Mouse (Mus musculus): ENCODE data around the gene Reck. TPM values are rescaled to one million over a fixed set of nuclear protein-coding genes. Genes with fewer than 3 reads are reported as not detected.

Reck gene
- 1 to 10 TPM; 4.4 to 5.7 (median 5.2) TPM for total RNA-seq (2022)

DNA sequence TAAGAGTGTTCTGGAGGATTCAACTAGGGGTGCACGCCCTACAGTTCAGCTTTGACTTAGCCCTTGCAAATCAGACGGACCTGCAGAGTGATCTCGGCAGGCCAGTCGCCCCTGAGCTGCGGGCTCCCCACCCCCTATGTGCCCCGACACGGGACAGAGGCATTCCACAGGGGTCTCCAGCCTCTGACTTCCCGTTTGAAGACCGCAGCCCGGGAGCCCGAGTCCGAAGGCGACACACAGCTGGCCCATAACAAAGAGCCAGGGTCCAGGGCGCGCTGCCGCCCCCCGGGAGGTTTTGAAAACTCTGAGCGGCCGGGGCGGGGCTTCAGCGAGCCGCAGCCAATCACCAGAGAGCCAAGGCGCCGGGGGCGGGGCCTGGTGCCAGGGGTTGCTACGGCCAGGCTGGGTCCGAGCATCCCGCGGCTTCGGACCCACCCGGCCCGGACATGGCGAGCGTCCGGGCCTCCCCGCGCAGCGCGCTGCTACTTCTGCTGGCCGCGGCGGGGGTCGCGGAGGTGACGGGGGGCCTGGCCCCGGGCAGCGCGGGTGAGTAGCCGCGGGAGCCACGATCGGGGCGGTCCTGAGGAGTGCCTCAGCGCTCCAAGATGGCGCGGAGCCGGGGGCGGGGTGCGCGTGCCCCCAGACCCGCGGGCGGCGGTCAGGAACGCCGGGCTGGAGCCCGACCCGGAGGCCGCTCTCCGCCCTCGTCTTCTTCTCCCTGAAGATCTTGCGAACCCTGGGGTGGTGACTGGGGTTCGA, at the start of gene Reck:
TSS of gene Reck (plus strand) at position 371 of the 759 bp plus-strand sequence.
- DNase-seq (ENCODE audit: low spot score) = peak; percentile 68

DNA sequence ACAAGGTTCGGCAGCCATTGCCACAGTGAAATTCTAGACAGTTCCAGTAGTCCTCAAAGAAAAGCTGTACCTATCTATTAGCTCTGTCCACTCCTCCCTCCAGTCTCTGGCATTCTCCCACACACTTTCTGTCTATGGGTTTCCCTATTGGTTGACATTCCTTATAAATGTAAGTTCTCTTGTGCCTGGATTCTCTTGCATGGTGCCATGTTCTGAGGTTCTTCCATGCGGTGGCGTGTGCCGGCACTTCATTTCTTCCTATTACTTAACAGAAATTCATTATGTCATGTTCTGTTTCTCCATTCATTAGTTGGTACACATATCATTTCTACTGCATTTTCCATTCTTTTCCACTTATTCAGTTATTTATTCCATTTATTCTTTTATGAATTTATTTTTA, 46.5 kb upstream of the Reck start:
- no peak for DNase-seq (ENCODE audit: low spot score)

DNA sequence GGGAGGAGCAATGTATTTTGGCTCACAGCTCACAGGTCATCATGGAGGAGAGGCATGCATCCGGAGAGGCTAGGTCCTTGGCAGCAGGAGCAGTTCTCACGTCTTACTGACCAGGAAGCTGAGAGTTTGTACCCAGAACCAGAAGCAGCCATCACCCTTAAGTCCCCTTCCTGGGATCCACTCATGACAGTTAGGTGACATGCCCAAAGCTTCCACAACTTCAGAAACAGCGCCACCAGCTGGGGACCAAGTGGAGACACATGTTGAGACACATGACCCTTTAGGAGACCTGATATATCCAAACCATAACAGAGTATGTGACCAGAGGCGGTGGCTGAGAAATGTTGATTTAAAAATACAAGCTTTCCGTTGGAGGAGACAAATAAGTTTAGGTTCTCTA, 43.3 kb upstream of the Reck start:
- no peak for DNase-seq (ENCODE audit: low spot score)

DNA sequence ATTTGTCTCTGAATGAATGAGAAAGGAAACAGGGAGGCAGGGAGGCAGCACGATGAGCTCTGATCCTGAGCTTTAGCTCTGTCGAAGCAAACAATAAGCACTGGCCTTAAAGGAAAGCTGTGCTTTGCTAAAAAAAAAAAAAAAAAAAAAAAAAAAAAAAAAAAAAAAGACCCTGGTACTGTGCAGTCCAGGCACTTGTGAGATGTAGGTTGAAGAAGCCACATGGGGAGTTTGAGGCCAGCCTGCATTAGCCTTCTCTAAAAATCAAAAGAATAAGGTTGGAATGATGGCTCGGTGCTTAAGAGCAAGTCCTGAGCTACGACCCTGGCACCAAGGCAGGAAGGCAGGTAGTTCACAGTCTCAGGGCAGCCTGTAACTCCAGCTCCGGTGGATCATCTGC, 41.6 kb upstream of the Reck start:
- DNase-seq (ENCODE audit: low spot score) = no peak

DNA sequence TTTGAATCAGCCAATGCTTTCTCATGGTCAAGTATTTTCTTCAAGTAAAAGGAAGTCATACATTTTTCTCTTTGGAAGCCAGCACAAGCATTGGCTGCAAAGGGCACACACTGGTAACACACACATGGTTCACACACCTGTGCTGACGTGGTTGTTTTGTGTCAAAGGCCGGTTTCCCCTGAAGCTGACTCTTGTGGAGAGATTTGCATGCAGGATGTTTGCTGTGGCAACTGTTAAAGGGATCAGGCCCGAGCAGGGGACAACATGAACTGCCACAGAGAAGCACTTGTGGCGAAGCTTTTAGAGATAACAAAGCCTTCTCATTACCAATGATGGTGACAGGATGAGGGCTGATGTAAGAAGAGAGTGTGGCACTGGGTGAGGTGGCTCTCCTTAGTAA, 40.6 kb upstream of the Reck start:
- no peak for DNase-seq (ENCODE audit: low spot score)

DNA sequence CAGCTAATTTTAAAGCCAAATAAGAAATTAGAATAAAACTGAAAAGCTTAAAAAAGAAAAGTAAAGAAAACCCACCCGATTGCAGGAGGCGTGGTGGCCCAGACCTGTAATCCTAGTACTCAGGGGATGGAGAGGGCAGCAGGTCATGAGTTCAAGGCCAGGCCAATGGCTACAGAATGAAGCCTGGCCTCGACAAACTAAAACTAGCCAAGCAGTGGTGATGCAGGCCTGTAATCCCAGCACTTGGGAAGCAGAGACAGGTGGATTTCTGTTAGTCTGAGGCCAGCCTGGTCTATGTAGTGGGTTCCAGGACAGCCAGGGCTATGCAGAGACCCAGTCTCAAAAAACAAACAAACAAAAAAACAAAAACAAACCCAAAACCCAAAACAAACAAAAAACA, 37.0 kb upstream of the Reck start:
- DNase-seq (ENCODE audit: low spot score) = no peak

DNA sequence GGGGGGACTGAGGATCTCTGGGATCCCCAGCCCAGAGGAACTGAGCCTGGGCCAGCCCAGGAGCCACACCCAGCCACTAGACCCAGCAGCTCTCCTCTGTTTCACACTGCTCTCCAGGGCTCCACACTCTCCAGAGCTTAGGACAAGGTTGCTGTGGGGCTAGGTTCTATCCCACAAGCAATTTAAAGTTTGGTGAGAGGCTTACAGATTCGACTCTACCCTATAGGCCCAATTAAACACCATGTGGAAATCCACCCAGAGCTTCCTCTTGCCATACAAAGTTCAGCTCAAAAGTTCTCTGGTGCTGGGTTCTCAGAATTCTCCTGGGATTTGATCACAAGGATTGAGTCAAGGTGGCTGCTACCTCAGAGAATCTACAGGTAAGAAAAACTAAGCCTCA, 35.2 kb upstream of the Reck start, which contains the start of gene Olfr157:
TSS of gene Olfr157 (minus strand) at position 101 of the 400 bp plus-strand sequence.
- DNase-seq (ENCODE audit: low spot score) = no peak

DNA sequence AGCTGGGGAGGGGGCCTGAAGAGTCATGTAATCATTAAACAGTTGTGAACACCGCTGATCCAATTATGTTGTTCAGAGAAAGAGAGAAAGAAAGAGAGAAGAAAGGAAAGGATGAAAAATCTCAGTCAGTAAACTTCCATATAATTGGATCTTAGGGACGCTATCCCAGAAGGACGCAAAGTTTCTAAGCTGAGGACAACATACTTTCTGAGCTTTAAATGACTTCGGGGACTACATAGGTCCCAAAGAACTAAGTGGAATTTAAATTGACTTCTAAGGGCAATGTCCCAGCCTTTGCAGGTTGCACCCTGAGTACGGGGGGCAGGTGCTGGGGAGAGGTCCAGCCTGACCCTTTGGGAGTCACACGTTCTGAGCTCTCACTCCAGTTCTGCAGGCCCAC, 24.1 kb upstream of the Reck start, which contains the start of gene Olfr155:
TSS of gene Olfr155 (plus strand) at position 301 of the 400 bp plus-strand sequence.
- DNase-seq (ENCODE audit: low spot score) = no peak

DNA sequence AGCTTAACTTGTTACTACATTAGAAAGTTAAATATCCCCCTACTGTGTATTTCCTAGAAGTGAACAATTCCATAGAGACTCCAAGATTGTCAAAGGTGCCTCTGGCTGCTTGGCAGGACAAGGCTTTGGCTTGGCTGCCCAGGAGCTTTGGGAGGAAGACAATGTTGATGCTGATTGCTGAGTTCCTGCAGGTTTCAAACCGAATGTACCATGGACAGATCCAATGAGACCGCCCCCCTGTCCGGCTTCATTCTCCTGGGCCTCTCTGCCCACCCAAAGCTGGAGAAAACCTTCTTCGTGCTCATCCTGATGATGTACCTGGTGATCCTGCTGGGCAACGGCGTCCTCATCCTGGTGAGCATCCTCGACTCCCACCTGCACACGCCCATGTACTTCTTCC, 21.2 kb upstream of the Reck start:
- DNase-seq (ENCODE audit: low spot score) = no peak

DNA sequence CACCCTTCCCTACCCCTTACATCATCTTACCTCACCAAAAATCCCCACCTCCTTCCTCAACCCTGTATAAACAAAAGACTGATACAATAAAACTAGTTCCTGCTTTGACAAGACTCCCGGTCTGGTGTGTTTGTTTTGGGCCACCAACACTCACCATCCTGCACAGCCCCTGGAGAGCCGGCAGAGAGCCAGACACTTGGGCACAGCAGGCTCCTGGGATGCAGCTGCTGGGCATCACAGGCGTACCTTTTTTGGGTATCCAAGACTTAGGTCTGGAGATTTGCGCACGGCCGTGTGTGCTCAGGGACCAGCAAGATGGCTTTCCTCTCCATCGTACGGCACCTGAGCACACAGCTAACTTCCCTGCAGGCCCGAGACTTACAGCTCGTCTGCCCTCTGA, 15.4 kb upstream of the Reck start:
- no peak for DNase-seq (ENCODE audit: low spot score)

DNA sequence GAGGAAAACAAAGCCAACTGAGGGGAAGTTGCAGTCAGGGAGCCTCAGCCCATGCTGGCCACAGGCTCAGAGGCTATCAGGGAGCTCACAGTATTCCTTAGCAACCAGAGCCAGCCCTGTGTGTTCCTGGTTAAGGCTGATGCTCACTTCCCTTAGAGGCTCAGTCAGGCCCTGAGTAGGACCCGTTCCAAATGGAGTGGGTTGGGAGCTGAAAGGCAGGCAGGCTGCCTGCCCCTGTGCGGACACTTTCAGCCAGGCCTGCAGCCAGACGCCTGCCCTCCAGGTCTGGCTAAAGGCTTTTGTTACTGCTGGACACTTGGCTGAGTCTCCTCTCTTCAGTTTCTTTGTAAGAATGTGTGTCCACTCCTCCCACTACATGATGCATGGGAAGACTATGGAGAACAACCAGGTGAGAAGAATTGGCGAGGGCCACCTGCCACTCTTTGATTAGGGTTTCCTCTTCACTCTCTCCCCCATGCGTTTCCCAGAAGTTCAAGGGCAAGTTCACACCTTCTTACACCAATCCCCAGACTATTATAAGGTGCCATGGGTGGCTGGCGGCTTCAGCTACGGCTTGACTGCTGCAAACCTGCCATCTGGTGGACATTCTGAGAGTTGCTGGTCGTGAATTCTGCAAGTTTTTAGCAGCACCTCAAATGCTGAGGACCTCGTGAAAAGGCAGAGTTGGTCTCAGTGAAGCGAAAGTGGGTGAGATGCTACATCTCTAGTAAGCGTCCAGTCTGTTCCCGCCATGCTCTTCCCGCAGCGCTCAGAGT, 14.4 kb upstream of the Reck start:
- peak; percentile 74 for DNase-seq (ENCODE audit: low spot score)

DNA sequence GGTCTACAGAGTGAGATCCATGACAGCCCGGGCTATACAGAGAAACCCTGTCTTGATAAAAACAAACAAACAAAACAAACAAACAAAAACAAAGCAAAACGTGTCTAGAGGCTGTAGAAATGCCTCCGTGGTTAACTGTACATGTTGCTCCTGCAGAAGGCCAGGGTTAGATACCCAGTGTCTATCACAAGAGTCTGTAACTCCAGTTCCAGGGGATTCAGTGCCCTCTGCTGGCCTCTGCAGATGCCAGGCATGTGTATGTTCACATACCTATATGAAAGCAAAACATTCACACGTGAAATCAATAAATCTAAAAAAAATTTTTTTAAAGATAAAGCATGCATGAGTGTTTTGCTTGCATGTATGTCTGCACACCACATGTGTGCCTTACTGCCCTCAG, 12.0 kb upstream of the Reck start:
- DNase-seq (ENCODE audit: low spot score) = no peak

DNA sequence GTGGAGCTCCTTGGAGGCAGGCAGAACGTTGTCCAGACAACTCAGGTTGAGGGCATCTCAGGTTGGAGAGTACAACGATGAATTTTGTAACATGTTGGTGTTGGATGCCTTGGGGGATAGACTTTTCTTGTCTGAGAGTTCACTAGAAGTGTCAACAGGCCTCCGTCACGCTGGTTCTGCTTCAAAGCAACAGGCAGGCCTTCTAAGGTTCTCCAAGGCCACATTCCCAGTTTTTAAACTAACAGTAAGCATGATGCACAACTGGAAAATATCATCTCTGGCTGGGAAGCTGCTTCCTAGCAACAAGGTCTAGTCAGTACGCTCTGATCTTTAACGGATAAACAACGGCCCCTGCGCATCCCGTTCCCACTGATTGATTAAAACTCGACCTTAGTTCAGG, 5.5 kb upstream of the Reck start:
- no peak for DNase-seq (ENCODE audit: low spot score)

DNA sequence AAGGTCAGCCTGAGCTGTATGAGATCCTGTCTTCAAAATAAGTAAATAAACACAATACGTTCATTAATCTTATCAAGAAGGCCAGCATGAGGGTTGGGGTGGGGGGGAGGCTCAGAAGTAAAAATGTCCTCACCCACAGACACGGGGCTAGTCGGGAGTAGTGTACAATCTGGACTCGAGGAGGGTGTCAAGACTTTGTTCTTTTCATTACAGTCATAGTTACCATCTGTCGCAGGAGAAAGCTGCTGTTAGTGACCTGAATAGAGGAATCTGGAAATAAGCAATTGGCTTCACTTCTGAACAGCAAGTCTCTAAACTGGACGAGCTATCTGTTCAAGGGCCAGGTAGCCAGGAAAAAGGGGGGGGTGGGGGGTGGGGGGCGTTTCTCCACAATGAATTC, 829 bp upstream of the Reck start:
- DNase-seq (ENCODE audit: low spot score) = no peak

DNA sequence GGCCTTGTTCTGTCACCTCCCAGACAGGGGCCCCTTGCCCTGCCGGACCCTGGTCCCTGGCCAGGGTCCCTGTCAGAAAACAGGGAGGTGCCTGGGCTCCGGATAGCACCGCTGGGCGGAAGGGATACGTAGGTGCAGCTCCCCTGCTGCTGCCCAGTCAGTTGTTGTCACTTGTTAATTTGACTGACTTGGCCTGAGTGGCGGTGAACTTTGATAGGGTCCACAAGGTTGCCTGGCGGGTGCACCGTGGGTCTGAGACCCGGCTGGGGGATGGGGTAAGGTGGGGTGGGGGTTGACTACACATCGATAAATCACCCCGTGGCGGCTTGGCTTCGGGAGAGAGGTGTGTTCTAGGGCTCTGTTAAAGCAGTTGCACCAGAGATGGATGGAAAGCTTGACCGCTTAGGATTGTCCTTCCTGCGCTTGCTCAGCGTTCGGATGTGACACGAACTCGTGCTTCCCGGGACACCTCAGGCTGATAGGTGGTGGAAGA, 635 bp downstream of the Reck start:
- no peak for DNase-seq (ENCODE audit: low spot score)

DNA sequence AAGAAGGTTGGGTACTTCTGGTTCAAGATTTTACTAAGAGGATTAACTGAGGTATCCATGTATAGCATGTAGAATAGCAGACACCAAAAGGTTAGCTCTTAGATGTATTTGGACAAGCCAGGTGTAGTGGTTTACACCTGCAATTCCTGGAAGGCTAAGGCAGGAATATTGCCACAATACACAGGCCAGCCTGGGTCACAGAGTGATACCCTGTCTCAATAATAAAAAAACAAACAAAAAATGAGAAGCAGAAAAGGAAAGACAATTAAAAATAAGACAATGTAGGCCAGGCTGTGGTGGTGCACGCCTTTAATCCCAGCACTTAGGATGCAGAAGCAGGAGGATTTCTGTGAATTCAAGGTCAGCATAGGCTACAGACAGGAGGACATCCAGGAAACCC, 1.9 kb downstream of the Reck start:
- DNase-seq (ENCODE audit: low spot score) = no peak

DNA sequence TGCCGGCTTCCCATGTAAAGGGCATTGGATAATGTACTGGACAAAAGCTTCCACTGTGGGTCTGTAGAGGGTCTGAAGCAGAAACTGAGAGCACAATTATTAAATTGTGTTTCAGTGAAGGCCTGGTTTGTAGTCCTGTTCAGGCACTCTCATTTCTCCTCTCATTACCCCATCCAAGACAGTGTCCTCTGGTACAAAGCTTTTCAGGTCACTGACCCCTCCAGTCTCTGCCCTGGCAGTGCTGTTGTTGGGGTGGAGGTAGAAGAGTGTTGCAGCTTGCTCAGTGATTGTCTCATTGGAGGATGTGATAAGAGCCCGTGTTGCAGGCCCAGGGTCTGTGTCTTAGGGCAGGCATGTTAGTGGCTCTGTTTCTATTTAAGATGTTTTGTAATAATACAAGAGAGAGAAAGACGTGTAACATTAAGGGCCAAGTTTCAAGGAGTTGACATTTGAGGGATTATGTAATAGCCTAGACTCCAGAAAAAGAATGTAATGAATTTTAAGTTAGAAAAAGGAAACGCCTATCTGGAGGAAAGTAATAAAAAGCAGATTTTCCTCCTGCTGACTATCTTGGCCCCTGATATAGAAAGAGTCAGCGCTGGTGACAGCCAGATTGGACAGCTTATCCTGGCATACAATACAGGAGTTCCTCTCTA, 2.9 kb downstream of the Reck start:
- DNase-seq (ENCODE audit: low spot score) = no peak

DNA sequence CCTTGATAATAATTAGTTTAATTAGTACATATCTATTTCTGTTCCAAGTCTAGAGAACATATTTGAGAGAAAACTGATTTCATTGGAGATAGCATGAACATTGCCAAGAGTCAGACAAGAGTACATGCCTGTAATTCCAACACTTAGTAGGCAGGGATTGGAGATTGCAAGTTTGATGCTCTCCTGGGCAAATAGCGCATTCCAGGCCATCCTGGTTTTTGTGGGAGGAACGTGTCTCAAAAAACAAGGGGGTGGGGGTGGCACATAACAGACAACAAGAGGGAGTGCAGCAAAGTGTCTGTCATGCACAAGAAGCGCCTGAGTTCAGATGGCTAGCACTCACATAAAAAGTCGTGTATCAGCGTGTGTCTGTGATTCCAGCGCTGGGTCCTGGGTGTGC, 4.2 kb downstream of the Reck start:
- no peak for DNase-seq (ENCODE audit: low spot score)

DNA sequence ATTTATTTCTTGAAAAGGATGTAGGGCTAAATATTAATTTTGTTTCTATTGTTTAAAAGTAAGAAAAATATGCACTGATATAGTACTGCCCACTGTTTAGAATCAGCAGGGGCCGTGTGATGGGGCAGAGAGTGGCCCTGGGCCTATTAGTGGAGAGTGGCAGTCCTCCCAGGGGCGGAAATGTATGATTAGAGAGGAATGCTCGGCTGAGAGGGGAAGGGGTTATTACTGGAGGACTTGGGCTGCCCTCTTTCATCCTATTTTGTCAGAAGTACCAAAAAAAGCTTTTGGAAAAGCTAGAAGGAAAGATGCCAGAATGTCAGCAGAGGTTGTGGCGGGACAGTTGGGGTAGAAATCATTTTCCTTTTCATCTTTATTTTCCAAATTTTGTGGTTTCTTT, 8.9 kb downstream of the Reck start:
- DNase-seq (ENCODE audit: low spot score) = no peak

DNA sequence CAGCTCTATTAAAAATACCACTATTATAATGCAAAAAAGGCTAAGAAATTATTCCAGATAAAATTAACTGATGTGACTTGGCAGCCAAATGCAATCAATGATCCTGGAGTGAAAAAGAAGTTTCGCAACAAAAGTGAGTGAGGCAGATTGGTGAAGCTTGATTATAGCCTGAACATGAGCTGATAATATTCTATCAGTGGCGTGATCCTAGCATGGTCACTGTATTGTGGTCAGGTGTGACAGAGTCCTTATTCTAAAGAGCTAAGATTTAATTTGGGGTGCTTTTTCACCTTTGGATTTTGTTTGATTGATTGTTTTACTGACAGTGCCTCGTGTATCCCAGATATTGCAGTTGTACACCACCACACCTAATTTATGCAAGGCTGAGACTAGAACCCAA, 15.9 kb downstream of the Reck start:
- DNase-seq (ENCODE audit: low spot score) = no peak

DNA sequence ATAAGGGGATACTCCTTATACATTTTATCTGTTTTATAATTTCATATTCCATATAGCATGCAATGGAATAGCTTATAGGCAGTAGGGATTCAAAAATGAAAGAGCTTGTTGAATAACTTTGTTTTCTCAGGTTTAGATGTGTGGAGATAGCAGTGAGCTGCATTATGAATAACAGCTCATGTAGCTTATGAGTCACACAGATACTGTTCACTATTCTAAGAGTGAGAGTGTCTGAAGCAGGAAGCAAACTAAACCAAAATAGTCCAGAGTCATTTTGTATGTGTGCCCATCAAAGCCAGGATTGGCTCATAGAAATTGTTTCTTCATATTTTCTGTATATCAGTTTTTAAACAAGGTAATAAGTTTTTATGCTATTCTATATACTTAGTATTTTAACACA, 21.9 kb downstream of the Reck start:
- DNase-seq (ENCODE audit: low spot score) = no peak

DNA sequence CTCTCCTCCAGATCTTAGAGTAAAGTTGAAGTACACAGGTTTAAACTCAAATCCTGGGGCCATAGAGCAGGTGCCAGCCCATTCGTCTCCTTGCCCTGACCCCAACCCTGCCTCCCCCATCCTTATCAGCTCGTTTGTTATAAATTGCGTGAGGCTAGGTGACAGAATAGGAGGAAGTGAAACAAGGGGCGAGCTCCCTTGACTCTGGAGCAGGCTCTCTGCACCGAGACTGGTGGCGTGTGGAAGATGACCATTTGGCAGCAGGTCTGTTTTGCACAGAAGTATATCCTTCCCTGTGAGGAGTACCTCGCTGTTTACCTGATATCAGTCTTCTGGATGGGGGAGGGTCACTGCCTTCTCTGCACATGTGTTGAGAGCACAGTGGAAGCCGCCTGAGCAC, 23.9 kb downstream of the Reck start:
- no peak for DNase-seq (ENCODE audit: low spot score)

All from heart, adult 8-10 months (tissue).